8 mouse cellular contexts compared by ENCODE assay signal in genomic region chr11:103192230-103192955, GRCm38 (mm10). TPM values are rescaled to one million over a fixed set of nuclear protein-coding genes. Genes with fewer than 3 reads are reported as not detected.
DNase-seq lines count a peak whose midpoint lies in the region; ATAC-seq lines count a peak whose summit lies in the region.

No protein-coding gene starts in this region.

- H3K36me3 ChIP-seq in kidney, embryonic 14.5 days (ENCODE audit: control insufficient read depth, insufficient read depth, low read length): no peaks in the 10 kb centered on the region
- H3K36me3 ChIP-seq in hindbrain, embryonic 10.5 days: no peaks in the 10 kb centered on the region
- H3K36me3 ChIP-seq in limb, embryonic 13.5 days: no peaks in the 10 kb centered on the region

- H3K4me1 ChIP-seq in kidney, embryonic 14.5 days (ENCODE audit: control insufficient read depth, insufficient read depth, low read length): peaks cover 11% of the 10 kb centered on the region
- H3K4me1 ChIP-seq in hindbrain, embryonic 10.5 days (replicated peaks): peaks cover 19% of the 10 kb centered on the region
- peaks cover 13% of the 10 kb centered on the region for H3K4me1 ChIP-seq in limb, embryonic 13.5 days

- H3K9ac ChIP-seq in kidney, embryonic 14.5 days (ENCODE audit: low read depth, low read length): no peak overlapping the region
- peak overlapping the region; percentile 27 for H3K9ac ChIP-seq in limb, embryonic 13.5 days

- ATAC-seq in kidney, embryonic 14.5 days (ENCODE audit: low FRiP score, low TSS enrichment): peak; percentile 14; the same call in 1 of the 2 replicates
- ATAC-seq in limb, embryonic 13.5 days (ENCODE audit: low FRiP score, low read depth): no peak

- peak overlapping the region; percentile 43 for H3K4me2 ChIP-seq in kidney, embryonic 14.5 days (replicated peaks; ENCODE audit: low read depth, low read length)
- peak overlapping the region; percentile 66 for H3K4me2 ChIP-seq in limb, embryonic 13.5 days (replicated peaks)

- WGBS in kidney, embryonic 14.5 days: 13% methylated on average over 28 of the region's 28 CpGs
- WGBS in hindbrain, embryonic 10.5 days: 12% methylated on average over 28 of the region's 28 CpGs
- 13% methylated on average over 28 of the region's 28 CpGs for WGBS in limb, embryonic 13.5 days

- DNase-seq in kidney, postnatal 25 days: no peak
- peak; percentile 74 for DNase-seq in cerebellum, adult 9-10 months
- DNase-seq in hindbrain, embryonic 10.5 days (ENCODE audit: low spot score): no peak
- no peak for DNase-seq in thymus, postnatal 10 days (ENCODE audit: low spot score in 2 of 2)
- DNase-seq in thymus, adult 18-20 months: no peak
- DNase-seq in adrenal gland, adult 8-10 months: no peak

- no peak overlapping the region for H3K27ac ChIP-seq in kidney, embryonic 14.5 days (ENCODE audit: low read depth, low read length)
- no peak overlapping the region for H3K27ac ChIP-seq in hindbrain, embryonic 10.5 days
- H3K27ac ChIP-seq in limb, embryonic 13.5 days: no peak overlapping the region

- no peaks in the 10 kb centered on the region for H3K9me3 ChIP-seq in kidney, embryonic 14.5 days (ENCODE audit: control insufficient read depth, low read length)
- no peaks in the 10 kb centered on the region for H3K9me3 ChIP-seq in hindbrain, embryonic 10.5 days
- no peaks in the 10 kb centered on the region; the same call in 1 of the 2 replicates for H3K9me3 ChIP-seq in limb, embryonic 13.5 days

- peak overlapping the region; percentile 27 for H3K4me3 ChIP-seq in kidney, embryonic 14.5 days (ENCODE audit: low read length)
- peak overlapping the region; percentile 43 for H3K4me3 ChIP-seq in hindbrain, embryonic 10.5 days
- H3K4me3 ChIP-seq in limb, embryonic 13.5 days: peak overlapping the region; percentile 36

- peaks cover 55% of the 10 kb centered on the region for H3K27me3 ChIP-seq in kidney, embryonic 14.5 days (ENCODE audit: control insufficient read depth, insufficient read depth, low read length)
- H3K27me3 ChIP-seq in hindbrain, embryonic 10.5 days (ENCODE audit: insufficient read depth, poor library complexity, severe bottlenecking): peaks cover 82% of the 10 kb centered on the region
- peaks cover 84% of the 10 kb centered on the region for H3K27me3 ChIP-seq in limb, embryonic 13.5 days

RNA-seq across cellular contexts. Expression of gene 1700023F06Rik, which starts 16.0 kb away (rescaled TPM):
- 0.26 and 0.29 TPM in 2 replicates for polyA plus RNA-seq in kidney, embryonic 14.5 days (2014; fragmentation: Nextera tagmentation; extraction: Ambion mirVana)
- polyA plus RNA-seq in hindbrain, embryonic 10.5 days (2016; fragmentation: Nextera tagmentation; extraction: Ambion mirVana): 0.24 and 0.27 TPM in 2 replicates
- polyA plus RNA-seq in limb, embryonic 13.5 days (2015; fragmentation: Nextera tagmentation; extraction: Ambion mirVana): 0.55 and 0.61 TPM in 2 replicates
- under 1 TPM in 3 of 4 experiments, not detected in 1; 0.27 to 0.83 (median 0.66) TPM for total RNA-seq in adrenal gland, adult 8-10 months (2022)

RNA-seq across cellular contexts. Expression of gene Fmnl1, which starts 21.5 kb away (rescaled TPM):
- polyA plus RNA-seq in kidney, embryonic 14.5 days (2014; fragmentation: Nextera tagmentation; extraction: Ambion mirVana): 1.1 and 4.0 TPM in 2 replicates
- polyA plus RNA-seq in hindbrain, embryonic 10.5 days (2016; fragmentation: Nextera tagmentation; extraction: Ambion mirVana): 0.72 and 1.5 TPM in 2 replicates
- 1.1 and 1.2 TPM in 2 replicates for polyA plus RNA-seq in limb, embryonic 13.5 days (2015; fragmentation: Nextera tagmentation; extraction: Ambion mirVana)
- 10 to 100 TPM; 29.3 to 40.6 (median 30.6) TPM for total RNA-seq in adrenal gland, adult 8-10 months (2022)

RNA-seq across cellular contexts. Expression of gene Spata32, which starts 25.8 kb away (rescaled TPM):
- polyA plus RNA-seq in kidney, embryonic 14.5 days (2014; fragmentation: Nextera tagmentation; extraction: Ambion mirVana): not detected in 2 replicates
- polyA plus RNA-seq in hindbrain, embryonic 10.5 days (2016; fragmentation: Nextera tagmentation; extraction: Ambion mirVana): not detected in 2 replicates
- not detected in 2 replicates for polyA plus RNA-seq in limb, embryonic 13.5 days (2015; fragmentation: Nextera tagmentation; extraction: Ambion mirVana)
- not detected for total RNA-seq in adrenal gland, adult 8-10 months (2022)
